Mouse (Mus musculus): Measurements from ENCODE around the gene Atg2a. TPM values are rescaled to one million over a fixed set of nuclear protein-coding genes. Genes with fewer than 3 reads are reported as not detected.

Atg2a gene
- polyA plus RNA-seq (2015; fragmentation: Nextera tagmentation; extraction: Ambion mirVana) = 4.8 and 5.1 TPM in 2 replicates

GRCm38 (mm10) chr19:6241274-6242107 lies at the start of gene Atg2a:
Atg2a (plus strand) TSS chr19:6241668.

DNA sequence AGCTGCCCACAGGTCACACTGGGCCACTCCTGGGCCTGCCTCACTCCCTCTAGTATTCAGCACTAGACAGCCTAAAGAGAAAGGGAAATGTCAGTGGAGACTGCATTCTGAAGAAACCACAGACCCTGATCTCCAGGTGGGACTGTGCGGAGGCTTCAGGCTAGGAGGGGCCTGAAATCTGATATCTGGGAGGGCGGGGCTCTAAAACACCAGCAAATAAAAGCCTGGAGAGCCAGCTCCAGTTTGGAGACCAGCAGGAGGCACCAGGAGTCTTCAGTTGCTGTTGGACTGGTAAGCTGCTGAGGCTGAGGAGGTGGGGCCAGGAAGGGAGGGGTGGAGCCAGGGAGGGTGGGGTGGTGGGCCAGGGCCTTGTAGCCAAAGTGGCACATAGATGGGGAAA lies 15.3 kb upstream of the Atg2a start, which contains the start of gene Gpha2:
Gene Gpha2 (plus strand): TSS at position 246 of the 400 bp plus-strand sequence.

GRCm38 (mm10) chr19:6235084-6236052 lies 6.1 kb upstream of the Atg2a start, which contains the start of gene Ppp2r5b:
Ppp2r5b (minus strand) TSS chr19:6235872.

GRCm38 (mm10) chr19:6276426-6277421 lies 35.3 kb downstream of the Atg2a start, which contains the start of gene Ehd1:
Ehd1 (plus strand) TSS chr19:6276725.

GRCm38 (mm10) chr19:6306137-6306551 lies 64.7 kb downstream of the Atg2a start, which contains the start of gene Cdc42bpg:
Cdc42bpg (plus strand) TSS chr19:6306456.

MicroRNAs encoded within 50 kb of the gene (microRNA counts, 519-probe panel; counts per million panel counts)
- microRNA mmu-miR-192 = 2,537 counts per million, percentile 35 among the panel's probes with 10 or more counts

Small RNAs within 50 kb of the gene (microRNA-seq; reads per million reads assigned to microRNA genes)
- 134 reads per million, percentile 50 among the genes with 10 or more reads in this experiment for gene Mir192
- gene Mir194-2 = 70.8 reads per million, percentile 44 among the genes with 10 or more reads in this experiment

Other genes with a start within 250 kb of the Atg2a start
- 30.2 and 32.8 TPM in 2 replicates for gene Capn1, start 225.8 kb upstream of the Atg2a start, polyA plus RNA-seq (2015; fragmentation: Nextera tagmentation; extraction: Ambion mirVana)
- gene Syvn1, start 195.1 kb upstream of the Atg2a start, polyA plus RNA-seq (2015; fragmentation: Nextera tagmentation; extraction: Ambion mirVana) = 16.7 and 19.3 TPM in 2 replicates
- 29.8 and 33.9 TPM in 2 replicates for gene Mrpl49, start 183.9 kb upstream of the Atg2a start, polyA plus RNA-seq (2015; fragmentation: Nextera tagmentation; extraction: Ambion mirVana)
- gene Fau, start 183.8 kb upstream of the Atg2a start, polyA plus RNA-seq (2015; fragmentation: Nextera tagmentation; extraction: Ambion mirVana) = 611 and 659 TPM in 2 replicates
- gene Znhit2, start 180.5 kb upstream of the Atg2a start, polyA plus RNA-seq (2015; fragmentation: Nextera tagmentation; extraction: Ambion mirVana) = 27.6 and 28.5 TPM in 2 replicates
- 14.6 and 19.7 TPM in 2 replicates for gene Tm7sf2, start 173.3 kb upstream of the Atg2a start, polyA plus RNA-seq (2015; fragmentation: Nextera tagmentation; extraction: Ambion mirVana)
- gene Vps51, start 164.4 kb upstream of the Atg2a start, polyA plus RNA-seq (2015; fragmentation: Nextera tagmentation; extraction: Ambion mirVana) = 37.0 and 41.4 TPM in 2 replicates
- gene Tmem262, start 161.6 kb upstream of the Atg2a start, polyA plus RNA-seq (2015; fragmentation: Nextera tagmentation; extraction: Ambion mirVana) = not detected in 2 replicates
- 0.35 and 0.64 TPM in 2 replicates for gene Gm28374, start 159.4 kb upstream of the Atg2a start, polyA plus RNA-seq (2015; fragmentation: Nextera tagmentation; extraction: Ambion mirVana)
- 46.9 and 47.9 TPM in 2 replicates for gene Zfpl1, start 156.7 kb upstream of the Atg2a start, polyA plus RNA-seq (2015; fragmentation: Nextera tagmentation; extraction: Ambion mirVana)
- gene Cdca5, start 156.7 kb upstream of the Atg2a start, polyA plus RNA-seq (2015; fragmentation: Nextera tagmentation; extraction: Ambion mirVana) = 4.7 and 8.0 TPM in 2 replicates
- not detected in 2 replicates for gene AC131692.1, start 147.2 kb upstream of the Atg2a start, polyA plus RNA-seq (2015; fragmentation: Nextera tagmentation; extraction: Ambion mirVana)
- gene Naaladl1, start 135.9 kb upstream of the Atg2a start, polyA plus RNA-seq (2015; fragmentation: Nextera tagmentation; extraction: Ambion mirVana) = 0.08 TPM in 1 of 2 replicates, not detected in the other
- gene Sac3d1, start 123.0 kb upstream of the Atg2a start, polyA plus RNA-seq (2015; fragmentation: Nextera tagmentation; extraction: Ambion mirVana) = 23.3 and 26.6 TPM in 2 replicates
- 14.6 and 15.8 TPM in 2 replicates for gene Snx15, start 113.4 kb upstream of the Atg2a start, polyA plus RNA-seq (2015; fragmentation: Nextera tagmentation; extraction: Ambion mirVana)
- gene Batf2, start 100.7 kb upstream of the Atg2a start, polyA plus RNA-seq (2015; fragmentation: Nextera tagmentation; extraction: Ambion mirVana) = 0.28 and 0.30 TPM in 2 replicates
- 54.9 and 59.2 TPM in 2 replicates for gene Arl2, start 100.1 kb upstream of the Atg2a start, polyA plus RNA-seq (2015; fragmentation: Nextera tagmentation; extraction: Ambion mirVana)
- not detected in 2 replicates for gene Majin, start 57.3 kb upstream of the Atg2a start, polyA plus RNA-seq (2015; fragmentation: Nextera tagmentation; extraction: Ambion mirVana)
- 0.37 and 0.65 TPM in 2 replicates for gene Gpha2, start 15.3 kb upstream of the Atg2a start, polyA plus RNA-seq (2015; fragmentation: Nextera tagmentation; extraction: Ambion mirVana)
- gene Ppp2r5b, start 5.8 kb upstream of the Atg2a start, polyA plus RNA-seq (2015; fragmentation: Nextera tagmentation; extraction: Ambion mirVana) = 19.3 and 25.7 TPM in 2 replicates
- gene Ehd1, start 35.1 kb downstream of the Atg2a start, polyA plus RNA-seq (2015; fragmentation: Nextera tagmentation; extraction: Ambion mirVana) = 117 and 130 TPM in 2 replicates
- gene Cdc42bpg, start 64.8 kb downstream of the Atg2a start, polyA plus RNA-seq (2015; fragmentation: Nextera tagmentation; extraction: Ambion mirVana) = 1.1 and 1.4 TPM in 2 replicates
- gene Men1, start 93.3 kb downstream of the Atg2a start, polyA plus RNA-seq (2015; fragmentation: Nextera tagmentation; extraction: Ambion mirVana) = 30.0 and 30.7 TPM in 2 replicates
- gene Map4k2, start 99.5 kb downstream of the Atg2a start, polyA plus RNA-seq (2015; fragmentation: Nextera tagmentation; extraction: Ambion mirVana) = 6.8 and 7.1 TPM in 2 replicates
- gene Sf1, start 122.0 kb downstream of the Atg2a start, polyA plus RNA-seq (2015; fragmentation: Nextera tagmentation; extraction: Ambion mirVana) = 47.8 and 62.7 TPM in 2 replicates
- gene Pygm, start 142.7 kb downstream of the Atg2a start, polyA plus RNA-seq (2015; fragmentation: Nextera tagmentation; extraction: Ambion mirVana) = 20.6 and 23.6 TPM in 2 replicates
- 128 and 137 TPM in 2 replicates for gene Rasgrp2, start 157.7 kb downstream of the Atg2a start, polyA plus RNA-seq (2015; fragmentation: Nextera tagmentation; extraction: Ambion mirVana)
- 0.61 and 1.1 TPM in 2 replicates for gene Nrxn2, start 177.1 kb downstream of the Atg2a start, polyA plus RNA-seq (2015; fragmentation: Nextera tagmentation; extraction: Ambion mirVana)

Measured in urinary bladder, postnatal 0 days (tissue).